Mouse (Mus musculus): ENCODE measurements around the gene Mpped2. TPM values are rescaled to one million over a fixed set of nuclear protein-coding genes. Genes with fewer than 3 reads are reported as not detected.

The Mpped2 gene
- total RNA-seq, 1 experiment: 3.3 TPM

DNA sequence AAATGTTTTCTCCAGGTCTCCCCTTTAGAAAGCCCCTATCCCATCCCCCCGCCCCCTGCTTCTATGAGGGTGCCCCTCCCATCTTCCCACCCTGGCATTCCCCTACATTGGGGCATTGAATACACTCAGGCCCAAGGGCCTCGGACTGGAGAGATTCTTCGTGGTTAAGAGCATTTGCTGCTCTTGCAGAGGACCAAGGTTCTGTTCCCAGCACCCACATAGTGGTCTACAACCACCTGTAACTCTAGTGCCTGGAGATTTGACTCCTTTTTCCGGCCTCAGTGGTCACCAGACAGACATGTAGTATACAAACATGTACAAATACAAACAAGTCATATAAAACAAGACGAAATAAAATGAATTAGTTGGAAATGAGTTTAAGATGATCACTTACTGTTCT lies 45.9 kb downstream of the Mpped2 start:
- DNase-seq (ENCODE audit: low read depth, low spot score): no peak
- H3K27ac ChIP-seq (ENCODE audit: insufficient read depth, low read depth, low read length, poor library complexity, severe bottlenecking): no peak overlapping the region
- H3K36me3 ChIP-seq (ENCODE audit: control insufficient read depth, insufficient read depth, low read length, poor library complexity, severe bottlenecking): no peaks in the 10 kb centered on the region
- TF ChIP-seq ZC3H11A (IDR thresholded peaks at IDR 0.05; ENCODE audit: borderline replicate concordance, low read depth, low read length): no peak
- TF ChIP-seq CHD2 (IDR thresholded peaks at IDR 0.05; ENCODE audit: low read depth, low read length): no peak
- no peak for TF ChIP-seq ZNF384 (IDR thresholded peaks at IDR 0.05; ENCODE audit: low read depth, low read length)
- TF ChIP-seq MAFK (IDR thresholded peaks at IDR 0.05; ENCODE audit: insufficient read depth, low read depth, low read length): no peak
- no peak for TF ChIP-seq HCFC1 (IDR thresholded peaks at IDR 0.05; ENCODE audit: borderline replicate concordance, insufficient read depth, low read length)
- H3K9me3 ChIP-seq (ENCODE audit: control insufficient read depth, insufficient read depth, low read depth, low read length): no peaks in the 10 kb centered on the region
- H3K4me1 ChIP-seq (ENCODE audit: control insufficient read depth in 2 of 2, insufficient read depth in 2 of 2, low read length in 2 of 2, poor library complexity in 1 of 2): no peaks in the 10 kb centered on the region
- in situ Hi-C loops (cut with MboI; ENCODE audit: low sequenced_read_pairs in 2 of 2, unreplicated experiment in 2 of 2): no loop called here
- H3K4me3 ChIP-seq (ENCODE audit: insufficient read depth in 1 of 2, low read depth in 1 of 2, low read length in 2 of 2, poor library complexity in 1 of 2, severe bottlenecking in 1 of 2): no peak overlapping the region
- no peak overlapping the region for H3K9ac ChIP-seq (ENCODE audit: insufficient read depth, low read depth, low read length, poor library complexity, severe bottlenecking)

- no peak for DNase-seq (ENCODE audit: low read depth, low spot score)
- in situ Hi-C loops (cut with MboI; ENCODE audit: low sequenced_read_pairs in 2 of 2, unreplicated experiment in 2 of 2): no loop called here
- Histone ChIP-seq H3K36me3 (ENCODE audit: control insufficient read depth, insufficient read depth, low read length, poor library complexity, severe bottlenecking) (no peaks in the 10 kb centered on the region), H3K27ac (ENCODE audit: insufficient read depth, low read depth, low read length, poor library complexity, severe bottlenecking) (no peak overlapping the region), H3K9me3 (ENCODE audit: control insufficient read depth, insufficient read depth, low read depth, low read length) (no peaks in the 10 kb centered on the region), H3K9ac (ENCODE audit: insufficient read depth, low read depth, low read length, poor library complexity, severe bottlenecking) (no peak overlapping the region), H3K4me3 (ENCODE audit: insufficient read depth in 1 of 2, low read depth in 1 of 2, low read length in 2 of 2, poor library complexity in 1 of 2, severe bottlenecking in 1 of 2) (no peak overlapping the region), H3K4me1 (ENCODE audit: control insufficient read depth in 2 of 2, insufficient read depth in 2 of 2, low read length in 2 of 2, poor library complexity in 1 of 2) (no peaks in the 10 kb centered on the region)
- TF ChIP-seq CHD2 (IDR thresholded peaks at IDR 0.05; ENCODE audit: low read depth, low read length) (no peak), ZNF384 (IDR thresholded peaks at IDR 0.05; ENCODE audit: low read depth, low read length) (no peak), ZC3H11A (IDR thresholded peaks at IDR 0.05; ENCODE audit: borderline replicate concordance, low read depth, low read length) (no peak), HCFC1 (IDR thresholded peaks at IDR 0.05; ENCODE audit: borderline replicate concordance, insufficient read depth, low read length) (no peak), MAFK (IDR thresholded peaks at IDR 0.05; ENCODE audit: insufficient read depth, low read depth, low read length) (no peak)
Measured at GRCm38 (mm10) chr2:106744086-106744485, 51.0 kb downstream of the Mpped2 start.

DNA sequence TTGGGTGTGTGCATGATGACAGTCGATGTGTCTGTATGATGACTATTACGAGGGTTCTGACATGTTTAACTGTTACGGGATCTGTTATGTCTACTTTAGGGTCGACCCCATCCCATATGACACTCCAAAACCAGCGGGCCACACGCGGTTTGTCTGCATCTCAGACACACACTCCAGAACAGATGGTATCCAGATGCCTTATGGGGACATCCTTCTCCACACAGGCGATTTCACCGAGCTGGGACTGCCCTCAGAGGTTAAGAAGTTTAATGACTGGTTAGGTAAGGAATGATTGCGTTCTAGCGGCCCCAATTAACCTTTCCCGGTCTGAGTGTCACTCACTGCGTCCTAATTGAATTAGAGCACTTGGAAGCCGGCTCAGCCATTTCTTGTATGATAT lies 51.5 kb downstream of the Mpped2 start:
- H3K4me3 ChIP-seq (ENCODE audit: insufficient read depth in 1 of 2, low read depth in 1 of 2, low read length in 2 of 2, poor library complexity in 1 of 2, severe bottlenecking in 1 of 2): no peak overlapping the region
- DNase-seq (ENCODE audit: low read depth, low spot score): no peak
- H3K9me3 ChIP-seq (ENCODE audit: control insufficient read depth, insufficient read depth, low read depth, low read length): no peaks in the 10 kb centered on the region
- no peak overlapping the region for H3K27ac ChIP-seq (ENCODE audit: insufficient read depth, low read depth, low read length, poor library complexity, severe bottlenecking)
- in situ Hi-C loops (cut with MboI; ENCODE audit: low sequenced_read_pairs in 2 of 2, unreplicated experiment in 2 of 2): no loop called here
- H3K36me3 ChIP-seq (ENCODE audit: control insufficient read depth, insufficient read depth, low read length, poor library complexity, severe bottlenecking): no peaks in the 10 kb centered on the region
- no peaks in the 10 kb centered on the region for H3K4me1 ChIP-seq (ENCODE audit: control insufficient read depth in 2 of 2, insufficient read depth in 2 of 2, low read length in 2 of 2, poor library complexity in 1 of 2)
- H3K9ac ChIP-seq (ENCODE audit: insufficient read depth, low read depth, low read length, poor library complexity, severe bottlenecking): no peak overlapping the region
- TF ChIP-seq MAFK (IDR thresholded peaks at IDR 0.05; ENCODE audit: insufficient read depth, low read depth, low read length) (no peak), HCFC1 (IDR thresholded peaks at IDR 0.05; ENCODE audit: borderline replicate concordance, insufficient read depth, low read length) (no peak), ZNF384 (IDR thresholded peaks at IDR 0.05; ENCODE audit: low read depth, low read length) (no peak), CHD2 (IDR thresholded peaks at IDR 0.05; ENCODE audit: low read depth, low read length) (no peak), ZC3H11A (IDR thresholded peaks at IDR 0.05; ENCODE audit: borderline replicate concordance, low read depth, low read length) (no peak)

- TF ChIP-seq HCFC1 (IDR thresholded peaks at IDR 0.05; ENCODE audit: borderline replicate concordance, insufficient read depth, low read length) (no peak), CHD2 (IDR thresholded peaks at IDR 0.05; ENCODE audit: low read depth, low read length) (no peak), ZC3H11A (IDR thresholded peaks at IDR 0.05; ENCODE audit: borderline replicate concordance, low read depth, low read length) (no peak), ZNF384 (IDR thresholded peaks at IDR 0.05; ENCODE audit: low read depth, low read length) (no peak), MAFK (IDR thresholded peaks at IDR 0.05; ENCODE audit: insufficient read depth, low read depth, low read length) (no peak)
- no peak overlapping the region for H3K27ac ChIP-seq (ENCODE audit: insufficient read depth, low read depth, low read length, poor library complexity, severe bottlenecking)
- no peaks in the 10 kb centered on the region for H3K9me3 ChIP-seq (ENCODE audit: control insufficient read depth, insufficient read depth, low read depth, low read length)
- no peak overlapping the region for H3K9ac ChIP-seq (ENCODE audit: insufficient read depth, low read depth, low read length, poor library complexity, severe bottlenecking)
- H3K36me3 ChIP-seq (ENCODE audit: control insufficient read depth, insufficient read depth, low read length, poor library complexity, severe bottlenecking): no peaks in the 10 kb centered on the region
- no peak overlapping the region for H3K4me3 ChIP-seq (ENCODE audit: insufficient read depth in 1 of 2, low read depth in 1 of 2, low read length in 2 of 2, poor library complexity in 1 of 2, severe bottlenecking in 1 of 2)
- peaks cover 2% of the 10 kb centered on the region in 2 experiments; a peak in 1 of 4 replicates for H3K4me1 ChIP-seq (ENCODE audit: control insufficient read depth in 2 of 2, insufficient read depth in 2 of 2, low read length in 2 of 2, poor library complexity in 1 of 2)
- no peak for DNase-seq (ENCODE audit: low read depth, low spot score)
- in situ Hi-C loops (cut with MboI; ENCODE audit: low sequenced_read_pairs in 2 of 2, unreplicated experiment in 2 of 2): no loop called here
Measured at GRCm38 (mm10) chr2:106745364-106745763, 52.3 kb downstream of the Mpped2 start.

GRCm38 (mm10) chr2:106746211-106746610 lies 53.1 kb downstream of the Mpped2 start:
- DNase-seq (ENCODE audit: low read depth, low spot score): no peak

More at GRCm38 (mm10) chr2:106746211-106746610, 53.1 kb downstream of the Mpped2 start:
- no peak overlapping the region for H3K4me3 ChIP-seq (ENCODE audit: insufficient read depth in 1 of 2, low read depth in 1 of 2, low read length in 2 of 2, poor library complexity in 1 of 2, severe bottlenecking in 1 of 2)
- in situ Hi-C loops (cut with MboI; ENCODE audit: low sequenced_read_pairs in 2 of 2, unreplicated experiment in 2 of 2): no loop called here
- H3K9ac ChIP-seq (ENCODE audit: insufficient read depth, low read depth, low read length, poor library complexity, severe bottlenecking): no peak overlapping the region
- no peaks in the 10 kb centered on the region for H3K9me3 ChIP-seq (ENCODE audit: control insufficient read depth, insufficient read depth, low read depth, low read length)
- TF ChIP-seq MAFK (IDR thresholded peaks at IDR 0.05; ENCODE audit: insufficient read depth, low read depth, low read length) (no peak), HCFC1 (IDR thresholded peaks at IDR 0.05; ENCODE audit: borderline replicate concordance, insufficient read depth, low read length) (no peak), ZNF384 (IDR thresholded peaks at IDR 0.05; ENCODE audit: low read depth, low read length) (no peak), ZC3H11A (IDR thresholded peaks at IDR 0.05; ENCODE audit: borderline replicate concordance, low read depth, low read length) (no peak), CHD2 (IDR thresholded peaks at IDR 0.05; ENCODE audit: low read depth, low read length) (no peak)
- peaks cover 2 to 4% of the 10 kb centered on the region in 2 experiments; a peak in 3 of 4 replicates for H3K4me1 ChIP-seq (ENCODE audit: control insufficient read depth in 2 of 2, insufficient read depth in 2 of 2, low read length in 2 of 2, poor library complexity in 1 of 2)
- no peak overlapping the region for H3K27ac ChIP-seq (ENCODE audit: insufficient read depth, low read depth, low read length, poor library complexity, severe bottlenecking)
- no peaks in the 10 kb centered on the region for H3K36me3 ChIP-seq (ENCODE audit: control insufficient read depth, insufficient read depth, low read length, poor library complexity, severe bottlenecking)

All from ES-E14 (cell line).